Mouse (Mus musculus) liver, postnatal 0 days (tissue): ENCODE data around the gene Mnd1. TPM values are rescaled to one million over a fixed set of nuclear protein-coding genes. Genes with fewer than 3 reads are reported as not detected.

Experiments used
- ATAC-seq: fragments of 200-750 bp; cut with Nextera tagmentation; 2 replicates; pipeline ENCODE4 v1.8.0; 2017; ENCODE audit warnings: mild to moderate bottlenecking, moderate library complexity
- DNase-seq: peaks from one replicate; pipeline ENCODE4 v3.0.0-alpha.2; 2016
- H3K27ac ChIP-seq: fragments of 300-500 bp; sonication (generic); 2 replicates; pipeline ENCODE4 v1.5.1; 2014; ENCODE audit warnings: antibody characterized with exemption, moderate library complexity, mild to moderate bottlenecking, low read depth
- H3K27me3 ChIP-seq: fragments of 300-500 bp; sonication (generic); 2 replicates; pipeline ENCODE4 v1.6.1; 2014; ENCODE audit warnings: low read length, control low read depth, mixed read lengths; ENCODE audit not compliant: insufficient read depth
- H3K36me3 ChIP-seq: fragments of 300-500 bp; sonication (generic); replicated peaks from 2 replicates; pipeline ENCODE4 v1.6.1; 2014; ENCODE audit warnings: mild to moderate bottlenecking, control low read depth, low read length, moderate library complexity, mixed read lengths; ENCODE audit not compliant: insufficient read depth
- H3K4me1 ChIP-seq: fragments of 300-500 bp; sonication (generic); 2 replicates; pipeline ENCODE4 v1.6.1; 2014; ENCODE audit warnings: antibody characterized with exemption, mild to moderate bottlenecking, control low read depth; ENCODE audit not compliant: insufficient read depth
- H3K4me2 ChIP-seq: fragments of 300-500 bp; sonication (generic); 2 replicates; pipeline ENCODE4 v1.6.1; 2014; ENCODE audit warnings: low read depth, mild to moderate bottlenecking, low read length, moderate library complexity, mixed read lengths
- H3K4me3 ChIP-seq: fragments of 300-500 bp; sonication (generic); 2 replicates; pipeline ENCODE4 v1.5.1; 2014; ENCODE audit warnings: low read depth, low read length
- H3K9ac ChIP-seq: fragments of 300-500 bp; sonication (generic); replicated peaks from 2 replicates; pipeline ENCODE4 v1.6.1; 2014; ENCODE audit warnings: mild to moderate bottlenecking, moderate library complexity
- H3K9me3 ChIP-seq: fragments of 300-500 bp; sonication (generic); 2 replicates; pipeline ENCODE4 v1.6.1; 2016; ENCODE audit warnings: mild to moderate bottlenecking, control low read depth, low read length, mixed read lengths
- CTCF ChIP-seq: sonication (generic); IDR thresholded peaks from 2 replicates; pipeline ENCODE4 v1.5.1; 2016; ENCODE audit warnings: antibody characterized with exemption, low read depth
- EP300 ChIP-seq: IDR thresholded peaks from 2 replicates; pipeline ENCODE4 v1.6.1; 2016; ENCODE audit warnings: antibody characterized with exemption, low read depth, mild to moderate bottlenecking
- WGBS: fragments of 180-500 bp; shearing (Covaris S2); extraction: QIAGEN DNeasy Blood & Tissue Kit; methylation state at CpG from one replicate; pipeline ENCODE4 v1.1.7; 2014; ENCODE audit not compliant: insufficient replicate concordance; 5-methylcytosine and 5-hydroxymethylcytosine counted together
- polyA plus RNA-seq: library from polyadenylated mRNA; unstranded; fragments of >200 nt; fragmentation: Nextera tagmentation; extraction: Ambion mirVana; gene quantifications from 2 replicates; pipeline ENCODE4 v1.2.1, GENCODE M21; 2015

Gene Mnd1
- polyA plus RNA-seq, 1 experiment from 2014 or later = 8.3 TPM

- under 1% methylated on average over 39 of the region's 42 CpGs for WGBS
- peak overlapping the region; percentile 95 for H3K27ac ChIP-seq
- H3K4me3 ChIP-seq = peak overlapping the region; percentile 93
- peak; percentile 49 for ATAC-seq
- peak; percentile 86 for DNase-seq
- H3K27me3 ChIP-seq = no peaks in the 10 kb centered on the region
- H3K9ac ChIP-seq = peak overlapping the region; percentile 95
- no peaks in the 10 kb centered on the region for H3K36me3 ChIP-seq
- H3K4me1 ChIP-seq = peaks cover 44% of the 10 kb centered on the region
- peak overlapping the region; percentile 90 for H3K4me2 ChIP-seq
- H3K9me3 ChIP-seq = no peaks in the 10 kb centered on the region
- TF ChIP-seq EP300 = no peak
- TF ChIP-seq CTCF = no peak
Observed at GRCm38 (mm10) chr3:84038981-84039645, 116.5 kb downstream of the Mnd1 start.

- DNase-seq = no peak
- Histone ChIP-seq H3K36me3 (peaks cover 7% of the 10 kb centered on the region; the same call in 1 of the 2 replicates), H3K9ac (peak overlapping the region; percentile 95), H3K9me3 (no peaks in the 10 kb centered on the region), H3K27ac (peak overlapping the region; percentile 95), H3K4me2 (peak overlapping the region; percentile 90), H3K4me1 (peaks cover 54% of the 10 kb centered on the region), H3K4me3 (peak overlapping the region; percentile 93), H3K27me3 (no peaks in the 10 kb centered on the region)
- TF ChIP-seq CTCF (no peak), EP300 (no peak)
- ATAC-seq = no peak
- WGBS = 46% methylated on average over 1 of the region's 1 CpGs
Observed at GRCm38 (mm10) chr3:84038126-84038525, 117.5 kb downstream of the Mnd1 start.

Other genes starting within 250 kb of the Mnd1 start
- gene Tmem131l, start 115.6 kb downstream of the Mnd1 start, polyA plus RNA-seq = 19.1 and 20.2 TPM in 2 replicates
- gene Gm6525, start 18.3 kb upstream of the Mnd1 start, polyA plus RNA-seq = 0.14 and 0.21 TPM in 2 replicates
- 2.7 and 2.9 TPM in 2 replicates for gene Trim2, start 151.1 kb upstream of the Mnd1 start, polyA plus RNA-seq